Mouse (Mus musculus): Measurements from ENCODE around the gene Gabrb3. TPM values are rescaled to one million over a fixed set of nuclear protein-coding genes. Genes with fewer than 3 reads are reported as not detected.

Gabrb3 gene
- total and polyA plus RNA-seq, 3 experiments, result 0.16 TPM; not detected in 2

DNA sequence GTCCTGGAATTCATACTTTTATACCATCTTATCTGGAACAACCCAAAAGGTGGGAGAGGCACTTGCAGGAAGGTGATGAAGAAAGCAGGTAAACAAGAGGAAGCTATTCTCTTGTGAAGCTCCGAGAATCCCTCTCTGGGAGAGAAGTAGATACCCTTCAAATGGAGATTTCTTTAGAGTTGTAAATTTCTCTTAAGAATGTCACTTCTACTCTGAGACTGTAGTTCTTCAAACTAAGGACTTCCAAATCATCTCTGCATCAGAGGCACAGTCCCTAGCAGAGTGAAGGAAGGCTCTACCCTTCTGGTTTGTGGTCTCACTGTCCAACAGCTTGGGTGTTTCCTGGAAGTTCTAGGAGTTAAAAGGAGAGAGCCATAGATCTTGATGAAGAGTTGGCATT lies 221.3 kb downstream of the Gabrb3 start:
- TF ChIP-seq GATA1 (IDR thresholded peaks at IDR 0.05; ENCODE audit: borderline replicate concordance, low read length) (no peak), CTCF (IDR thresholded peaks at IDR 0.05; ENCODE audit: low read depth, low read length) (no peak), POLR2AphosphoS5 (IDR thresholded peaks at IDR 0.05; ENCODE audit: insufficient replicate concordance, low read depth, low read length) (no peak), GATA2 (IDR thresholded peaks at IDR 0.05; ENCODE audit: borderline replicate concordance, low read depth, low read length) (no peak), TAL1 (conservative IDR thresholded peaks at IDR 0.05; ENCODE audit: low read depth, low read length) (no peak)
- H3K36me3 ChIP-seq (replicated peaks), result no peaks in the 10 kb centered on the region
- no peaks in the 10 kb centered on the region for H3K4me1 ChIP-seq (ENCODE audit: insufficient read depth, low read depth, low read length)
- no peak overlapping the region for H3K4me3 ChIP-seq (ENCODE audit: low read depth, low read length)
- H3K9me3 ChIP-seq (replicated peaks), result peaks cover 15% of the 10 kb centered on the region
- DNase-seq (ENCODE audit: low spot score), result no peak
- ATAC-seq (ENCODE audit: extremely low read depth, insufficient number of reproducible peaks, low FRiP score, poor library complexity, severe bottlenecking), result no peak
- no peaks in the 10 kb centered on the region for H3K27me3 ChIP-seq (ENCODE audit: insufficient read depth, low read length)

DNA sequence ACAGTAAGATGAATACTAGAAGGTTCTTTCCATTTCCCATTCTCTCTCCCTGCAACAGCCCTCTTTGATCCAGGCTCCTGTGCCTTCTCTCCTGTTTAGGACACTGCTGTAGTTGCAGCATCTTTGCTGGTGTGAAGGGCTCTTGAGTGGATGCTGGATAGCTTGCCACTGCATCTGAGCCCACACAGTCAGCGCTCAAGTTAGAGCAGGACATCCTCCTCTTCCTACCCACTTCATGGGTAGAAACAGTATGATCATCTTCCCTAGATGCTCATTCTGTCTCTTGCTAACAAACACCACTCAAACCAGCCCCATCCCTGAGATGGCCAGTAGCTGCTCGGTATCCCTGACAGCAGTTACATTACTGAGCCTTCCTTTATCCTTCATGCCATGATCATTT lies 227.9 kb downstream of the Gabrb3 start:
- H3K4me1 ChIP-seq (ENCODE audit: insufficient read depth, low read depth, low read length), result no peaks in the 10 kb centered on the region
- peaks cover 22% of the 10 kb centered on the region for H3K9me3 ChIP-seq (replicated peaks)
- H3K36me3 ChIP-seq (replicated peaks), result no peaks in the 10 kb centered on the region
- TF ChIP-seq TAL1 (conservative IDR thresholded peaks at IDR 0.05; ENCODE audit: low read depth, low read length) (no peak), POLR2AphosphoS5 (IDR thresholded peaks at IDR 0.05; ENCODE audit: insufficient replicate concordance, low read depth, low read length) (no peak), CTCF (IDR thresholded peaks at IDR 0.05; ENCODE audit: low read depth, low read length) (no peak), GATA2 (IDR thresholded peaks at IDR 0.05; ENCODE audit: borderline replicate concordance, low read depth, low read length) (no peak), GATA1 (IDR thresholded peaks at IDR 0.05; ENCODE audit: borderline replicate concordance, low read length) (no peak)
- no peaks in the 10 kb centered on the region for H3K27me3 ChIP-seq (ENCODE audit: insufficient read depth, low read length)
- DNase-seq (ENCODE audit: low spot score) (no peak), ATAC-seq (ENCODE audit: extremely low read depth, insufficient number of reproducible peaks, low FRiP score, poor library complexity, severe bottlenecking) (no peak)
- H3K4me3 ChIP-seq (ENCODE audit: low read depth, low read length), result no peak overlapping the region

DNA sequence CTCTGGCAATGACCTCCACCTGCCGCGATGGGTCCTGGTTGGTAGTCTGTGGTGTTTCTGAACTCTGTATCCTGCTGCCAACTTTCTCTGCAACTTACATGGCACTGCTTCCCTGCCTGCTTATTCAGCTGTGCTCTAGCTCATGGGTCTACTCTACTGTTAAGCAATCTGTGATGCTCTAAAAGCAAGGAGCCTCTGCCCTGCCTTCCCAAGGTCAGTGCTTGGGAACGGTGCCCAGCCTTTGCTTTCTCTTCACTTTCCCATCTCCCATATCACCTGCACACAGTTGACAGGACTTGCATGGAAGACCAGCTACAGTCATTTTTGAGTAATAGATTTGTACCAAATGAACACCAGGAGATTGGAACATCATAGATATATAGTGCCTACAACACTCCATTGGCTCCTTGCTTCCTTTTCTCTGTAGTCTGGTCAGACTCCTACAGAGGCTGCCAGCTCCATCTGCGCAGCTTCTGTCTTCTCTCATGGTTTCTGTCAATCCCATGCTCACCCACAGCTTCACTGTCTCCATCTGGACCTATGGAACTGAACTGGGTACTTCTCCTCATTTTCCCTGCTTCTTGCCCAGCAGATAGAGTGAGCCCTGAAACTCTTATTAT lies 228.8 kb downstream of the Gabrb3 start:
- Histone ChIP-seq H3K36me3 (replicated peaks) (no peaks in the 10 kb centered on the region), H3K4me3 (ENCODE audit: low read depth, low read length) (no peak overlapping the region), H3K4me1 (ENCODE audit: insufficient read depth, low read depth, low read length) (no peaks in the 10 kb centered on the region), H3K9me3 (replicated peaks) (peaks cover 16% of the 10 kb centered on the region), H3K27me3 (ENCODE audit: insufficient read depth, low read length) (no peaks in the 10 kb centered on the region)
- DNase-seq (ENCODE audit: low spot score) (no peak), ATAC-seq (ENCODE audit: extremely low read depth, insufficient number of reproducible peaks, low FRiP score, poor library complexity, severe bottlenecking) (no peak)
- TF ChIP-seq CTCF (IDR thresholded peaks at IDR 0.05; ENCODE audit: low read depth, low read length), result no peak
- TF ChIP-seq TAL1 (conservative IDR thresholded peaks at IDR 0.05; ENCODE audit: low read depth, low read length), result no peak
- no peak for TF ChIP-seq POLR2AphosphoS5 (IDR thresholded peaks at IDR 0.05; ENCODE audit: insufficient replicate concordance, low read depth, low read length)
- TF ChIP-seq GATA2 (IDR thresholded peaks at IDR 0.05; ENCODE audit: borderline replicate concordance, low read depth, low read length), result no peak
- TF ChIP-seq GATA1 (IDR thresholded peaks at IDR 0.05; ENCODE audit: borderline replicate concordance, low read length), result no peak

DNA sequence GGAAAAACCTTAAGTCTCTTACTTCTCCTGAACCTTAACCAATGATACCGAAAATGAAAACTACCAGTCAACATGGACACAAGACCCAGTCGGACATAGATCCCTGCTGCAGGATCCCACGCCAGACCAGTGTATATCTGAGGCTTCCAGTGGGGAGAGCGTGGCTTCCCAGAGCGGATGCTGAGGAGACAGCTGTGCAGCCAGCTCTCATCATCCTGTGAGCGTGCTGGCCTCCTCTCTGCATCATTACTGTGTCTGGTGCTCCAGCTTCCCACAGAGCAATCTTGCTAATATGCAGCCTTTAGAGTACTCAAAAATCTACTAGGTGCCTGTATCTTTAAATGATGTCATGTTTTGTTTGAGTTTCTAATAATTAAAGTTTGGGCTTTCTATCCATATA lies 257.9 kb downstream of the Gabrb3 start:
- Histone ChIP-seq H3K36me3 (replicated peaks) (no peaks in the 10 kb centered on the region), H3K4me3 (ENCODE audit: low read depth, low read length) (no peak overlapping the region), H3K27me3 (ENCODE audit: insufficient read depth, low read length) (no peaks in the 10 kb centered on the region), H3K9me3 (replicated peaks) (peaks cover 9% of the 10 kb centered on the region; the same call in 1 of the 2 replicates), H3K4me1 (ENCODE audit: insufficient read depth, low read depth, low read length) (no peaks in the 10 kb centered on the region)
- TF ChIP-seq POLR2AphosphoS5 (IDR thresholded peaks at IDR 0.05; ENCODE audit: insufficient replicate concordance, low read depth, low read length) (no peak), GATA2 (IDR thresholded peaks at IDR 0.05; ENCODE audit: borderline replicate concordance, low read depth, low read length) (no peak), GATA1 (IDR thresholded peaks at IDR 0.05; ENCODE audit: borderline replicate concordance, low read length) (no peak), TAL1 (conservative IDR thresholded peaks at IDR 0.05; ENCODE audit: low read depth, low read length) (no peak), CTCF (IDR thresholded peaks at IDR 0.05; ENCODE audit: low read depth, low read length) (no peak)
- ATAC-seq (ENCODE audit: extremely low read depth, insufficient number of reproducible peaks, low FRiP score, poor library complexity, severe bottlenecking) (no peak), DNase-seq (ENCODE audit: low spot score) (no peak)

DNA sequence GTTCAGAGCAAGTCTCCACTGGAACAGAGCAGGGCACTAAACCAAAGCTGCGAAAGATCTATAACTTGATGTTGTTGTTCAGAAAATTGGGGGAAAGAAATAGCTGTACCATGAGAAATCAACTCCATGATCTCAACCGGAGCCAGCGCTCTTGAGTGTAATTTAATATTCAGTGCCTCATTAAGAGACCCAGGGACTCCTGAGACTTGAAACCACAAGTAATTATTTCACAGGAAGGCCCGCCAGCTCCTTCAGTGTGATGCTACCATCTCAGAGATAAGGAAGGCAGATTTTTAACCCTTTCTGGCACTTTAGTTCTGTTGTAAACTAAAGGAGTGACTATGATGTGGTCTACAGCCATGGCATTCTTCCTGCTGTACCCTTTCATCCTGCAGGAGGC lies 270.3 kb downstream of the Gabrb3 start:
- TF ChIP-seq CTCF (IDR thresholded peaks at IDR 0.05; ENCODE audit: low read depth, low read length) (no peak), GATA2 (IDR thresholded peaks at IDR 0.05; ENCODE audit: borderline replicate concordance, low read depth, low read length) (no peak), GATA1 (IDR thresholded peaks at IDR 0.05; ENCODE audit: borderline replicate concordance, low read length) (no peak), TAL1 (conservative IDR thresholded peaks at IDR 0.05; ENCODE audit: low read depth, low read length) (no peak), POLR2AphosphoS5 (IDR thresholded peaks at IDR 0.05; ENCODE audit: insufficient replicate concordance, low read depth, low read length) (no peak)
- DNase-seq (ENCODE audit: low spot score) (no peak), ATAC-seq (ENCODE audit: extremely low read depth, insufficient number of reproducible peaks, low FRiP score, poor library complexity, severe bottlenecking) (no peak)
- H3K27me3 ChIP-seq (ENCODE audit: insufficient read depth, low read length), result no peaks in the 10 kb centered on the region
- no peak overlapping the region for H3K4me3 ChIP-seq (ENCODE audit: low read depth, low read length)
- 0 out of 2 replicates have a peak, but pooled peaks cover 1% of the 10 kb centered on the region for H3K9me3 ChIP-seq (replicated peaks)
- no peaks in the 10 kb centered on the region for H3K36me3 ChIP-seq (replicated peaks)
- H3K4me1 ChIP-seq (ENCODE audit: insufficient read depth, low read depth, low read length), result no peaks in the 10 kb centered on the region

DNA sequence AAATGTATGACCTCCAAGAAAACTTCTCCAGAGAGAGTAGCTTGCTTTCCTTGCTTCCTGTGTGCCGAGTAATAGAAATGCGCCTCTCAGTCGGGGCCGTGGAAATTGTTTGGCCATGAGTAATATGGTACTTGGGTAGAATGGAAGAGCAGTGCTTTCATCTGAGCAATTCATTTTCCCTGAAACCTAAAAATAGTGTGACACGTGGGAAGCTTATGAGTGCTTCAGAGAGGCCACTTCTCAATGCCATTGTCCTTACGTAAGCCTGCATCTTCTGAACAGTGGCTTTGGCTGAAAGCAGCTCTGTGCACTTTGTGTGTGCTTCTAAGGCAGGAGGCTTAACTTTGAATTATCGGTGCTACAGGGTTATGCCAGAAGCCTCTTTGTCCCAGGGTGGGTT lies 280.9 kb downstream of the Gabrb3 start:
- Histone ChIP-seq H3K4me1 (ENCODE audit: insufficient read depth, low read depth, low read length) (no peaks in the 10 kb centered on the region), H3K4me3 (ENCODE audit: low read depth, low read length) (no peak overlapping the region), H3K27me3 (ENCODE audit: insufficient read depth, low read length) (no peaks in the 10 kb centered on the region), H3K9me3 (replicated peaks) (peaks cover 14% of the 10 kb centered on the region), H3K36me3 (replicated peaks) (no peaks in the 10 kb centered on the region)
- ATAC-seq (ENCODE audit: extremely low read depth, insufficient number of reproducible peaks, low FRiP score, poor library complexity, severe bottlenecking), result no peak
- TF ChIP-seq POLR2AphosphoS5 (IDR thresholded peaks at IDR 0.05; ENCODE audit: insufficient replicate concordance, low read depth, low read length) (no peak), GATA1 (IDR thresholded peaks at IDR 0.05; ENCODE audit: borderline replicate concordance, low read length) (no peak)
- no peak for DNase-seq (ENCODE audit: low spot score)

All from G1E (cell line).